Mouse (Mus musculus) embryonic facial prominence, embryonic 10.5 days (tissue): ENCODE data around the gene Dapp1. TPM values are rescaled to one million over a fixed set of nuclear protein-coding genes. Genes with fewer than 3 reads are reported as not detected.
A peak's percentile ranks its signal among the peaks of the same experiment; 100 is the strongest.
"Not testable (repeated sequence)": the region's sequence is repeated elsewhere in the genome, so short reads cannot be mapped to it uniquely, and the experiment has no call there.

Experiments used
- DNase-seq: peaks from one replicate; pipeline ENCODE4 v3.0.0-alpha.2; 2017; ENCODE audit warnings: low spot score
- H3K27ac ChIP-seq: fragments of 300-500 bp; sonication (generic); replicated peaks from 2 replicates; pipeline ENCODE4 v1.5.1; 2016; ENCODE audit warnings: mild to moderate bottlenecking
- H3K27me3 ChIP-seq: fragments of 300-500 bp; sonication (generic); replicated peaks from 2 replicates; pipeline ENCODE4 v1.6.1; 2016; ENCODE audit warnings: low read depth, mild to moderate bottlenecking; ENCODE audit not compliant: poor library complexity, severe bottlenecking
- H3K36me3 ChIP-seq: fragments of 300-500 bp; sonication (generic); replicated peaks from 2 replicates; pipeline ENCODE4 v1.6.1; 2016; ENCODE audit warnings: mild to moderate bottlenecking, moderate library complexity
- H3K4me1 ChIP-seq: fragments of 300-500 bp; sonication (generic); 2 replicates; pipeline ENCODE4 v1.6.1; 2016
- H3K4me3 ChIP-seq: fragments of 300-500 bp; sonication (generic); 2 replicates; pipeline ENCODE4 v1.5.1; 2016; ENCODE audit warnings: mild to moderate bottlenecking, moderate library complexity
- H3K9me3 ChIP-seq: fragments of 300-500 bp; sonication (generic); 2 replicates; pipeline ENCODE4 v1.6.1; 2016; ENCODE audit warnings: mild to moderate bottlenecking
- WGBS: fragments of 180-500 bp; shearing (Covaris S2); methylation state at CpG from one replicate; pipeline ENCODE4 v1.1.7; 2016; 5-methylcytosine and 5-hydroxymethylcytosine counted together
- polyA plus RNA-seq: library from polyadenylated mRNA; unstranded; fragments of >200 nt; fragmentation: Nextera tagmentation; extraction: Ambion mirVana; gene quantifications from 2 replicates; pipeline ENCODE4 v1.2.1, GENCODE M21; 2016

The Dapp1 gene
- polyA plus RNA-seq, 1 experiment from 2014 or later, result 2.3 TPM

GRCm38 (mm10) chr3:137963508-137963907 is 17.8 kb downstream of the Dapp1 start:
- no peak for DNase-seq
- Histone ChIP-seq H3K27ac (no peak overlapping the region), H3K9me3 (no peaks in the 10 kb centered on the region), H3K4me3 (no peak overlapping the region), H3K27me3 (no peaks in the 10 kb centered on the region), H3K4me1 (no peaks in the 10 kb centered on the region), H3K36me3 (no peaks in the 10 kb centered on the region)
- WGBS, result 75% methylated on average over 8 of the region's 8 CpGs

GRCm38 (mm10) chr3:137961736-137962385 is 19.5 kb downstream of the Dapp1 start:
- Histone ChIP-seq H3K27ac (no peak overlapping the region), H3K4me3 (no peak overlapping the region), H3K27me3 (no peaks in the 10 kb centered on the region), H3K4me1 (no peaks in the 10 kb centered on the region), H3K36me3 (no peaks in the 10 kb centered on the region), H3K9me3 (no peaks in the 10 kb centered on the region)
- no peak for DNase-seq
- WGBS, result 66% methylated on average over 8 of the region's 8 CpGs

- 84% methylated on average over 4 of the region's 4 CpGs for WGBS
- Histone ChIP-seq H3K4me1 (peaks cover 8% of the 10 kb centered on the region), H3K4me3 (no peak overlapping the region), H3K9me3 (no peaks in the 10 kb centered on the region), H3K36me3 (no peaks in the 10 kb centered on the region), H3K27me3 (no peaks in the 10 kb centered on the region), H3K27ac (no peak overlapping the region)
- DNase-seq, result no peak
Measured at GRCm38 (mm10) chr3:137959456-137959855, 21.9 kb downstream of the Dapp1 start.

DNA sequence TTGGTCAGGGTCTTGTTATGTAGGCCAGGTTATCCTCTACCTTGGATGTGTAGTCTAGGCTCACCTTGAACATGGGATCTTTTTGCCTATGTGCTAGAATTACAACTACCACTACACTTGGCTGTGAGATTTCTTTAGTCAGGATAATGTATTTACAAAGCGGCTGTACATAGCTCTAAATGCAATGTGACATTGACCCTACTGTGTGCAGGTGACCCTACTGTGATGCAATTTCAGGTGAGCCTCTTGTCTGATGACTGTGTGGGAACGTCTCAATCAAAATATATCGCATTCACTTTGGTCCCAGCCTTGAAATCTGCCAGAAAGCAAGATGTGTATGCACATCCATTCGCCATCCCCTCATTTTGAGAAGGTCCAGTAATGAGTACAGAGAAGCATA is 23.0 kb downstream of the Dapp1 start:
- DNase-seq, result no peak

DNA sequence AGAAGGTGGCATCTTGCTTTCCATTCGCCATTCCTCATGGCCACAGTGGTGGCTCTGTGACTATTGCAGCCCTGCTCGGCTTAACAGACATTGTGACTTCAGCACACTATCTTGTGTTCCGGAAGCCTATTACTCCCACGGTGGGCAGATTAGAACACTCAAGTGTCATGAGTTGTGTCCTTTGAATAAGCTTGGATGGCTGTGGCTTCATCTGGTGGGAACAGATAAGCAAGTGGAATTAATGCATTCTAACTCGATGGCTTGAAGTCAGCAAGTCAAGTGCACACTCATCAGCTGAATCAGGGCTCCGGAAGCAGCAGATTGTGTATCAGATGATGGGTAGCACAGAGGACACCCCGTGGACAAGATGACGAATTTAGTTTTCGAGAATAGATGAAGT is 23.5 kb downstream of the Dapp1 start:
- Histone ChIP-seq H3K36me3 (no peaks in the 10 kb centered on the region), H3K4me3 (no peak overlapping the region), H3K9me3 (no peaks in the 10 kb centered on the region), H3K27me3 (no peaks in the 10 kb centered on the region), H3K4me1 (peaks cover 18% of the 10 kb centered on the region), H3K27ac (no peak overlapping the region)
- DNase-seq, result no peak
- 91% methylated on average over 9 of the region's 9 CpGs for WGBS

More for the DNA sequence above, 23.0 kb downstream of the Dapp1 start:
- 93% methylated on average over 4 of the region's 4 CpGs for WGBS
- H3K9me3 ChIP-seq, result no peaks in the 10 kb centered on the region
- H3K27me3 ChIP-seq, result no peaks in the 10 kb centered on the region
- H3K36me3 ChIP-seq, result no peaks in the 10 kb centered on the region
- H3K4me3 ChIP-seq, result no peak overlapping the region
- H3K27ac ChIP-seq, result no peak overlapping the region
- peaks cover 13% of the 10 kb centered on the region for H3K4me1 ChIP-seq

GRCm38 (mm10) chr3:137955560-137956081 is 25.7 kb downstream of the Dapp1 start:
- Histone ChIP-seq H3K27me3 (no peaks in the 10 kb centered on the region), H3K9me3 (no peaks in the 10 kb centered on the region), H3K27ac (no peak overlapping the region), H3K4me1 (peaks cover 29% of the 10 kb centered on the region), H3K36me3 (no peaks in the 10 kb centered on the region), H3K4me3 (peak overlapping the region; percentile 40; the same call in 1 of the 2 replicates)
- peak; percentile 43 for DNase-seq
- 22% methylated on average over 16 of the region's 16 CpGs for WGBS

GRCm38 (mm10) chr3:137954256-137954916 is 27.0 kb downstream of the Dapp1 start:
- H3K27ac ChIP-seq, result no peak overlapping the region
- no peaks in the 10 kb centered on the region for H3K36me3 ChIP-seq
- peaks cover 29% of the 10 kb centered on the region for H3K4me1 ChIP-seq
- no peak overlapping the region for H3K4me3 ChIP-seq
- no peaks in the 10 kb centered on the region for H3K27me3 ChIP-seq
- no peak for DNase-seq
- WGBS, result 64% methylated on average over 23 of the region's 23 CpGs
- no peaks in the 10 kb centered on the region for H3K9me3 ChIP-seq

- WGBS, result 76% methylated on average over 14 of the region's 14 CpGs
Measured at GRCm38 (mm10) chr3:137952914-137953880, 28.1 kb downstream of the Dapp1 start.

GRCm38 (mm10) chr3:137952225-137952913 is 29.0 kb downstream of the Dapp1 start:
- H3K4me3 ChIP-seq, result no peak overlapping the region
- no peaks in the 10 kb centered on the region for H3K9me3 ChIP-seq
- DNase-seq, result no peak
- WGBS, result 80% methylated on average over 4 of the region's 4 CpGs
- no peaks in the 10 kb centered on the region for H3K27me3 ChIP-seq
- 0 out of 2 replicates have a peak overlapping the region, but pooled peaks have one; percentile 30 for H3K27ac ChIP-seq
- peaks cover 29% of the 10 kb centered on the region for H3K4me1 ChIP-seq
- no peaks in the 10 kb centered on the region for H3K36me3 ChIP-seq

More at GRCm38 (mm10) chr3:137952914-137953880, 28.1 kb downstream of the Dapp1 start:
- no peaks in the 10 kb centered on the region for H3K9me3 ChIP-seq
- H3K36me3 ChIP-seq, result no peaks in the 10 kb centered on the region
- peaks cover 29% of the 10 kb centered on the region for H3K4me1 ChIP-seq
- H3K27ac ChIP-seq, result no peak overlapping the region; the same call in 1 of the 2 replicates
- peak; percentile 55 for DNase-seq
- no peaks in the 10 kb centered on the region for H3K27me3 ChIP-seq
- no peak overlapping the region for H3K4me3 ChIP-seq

DNA sequence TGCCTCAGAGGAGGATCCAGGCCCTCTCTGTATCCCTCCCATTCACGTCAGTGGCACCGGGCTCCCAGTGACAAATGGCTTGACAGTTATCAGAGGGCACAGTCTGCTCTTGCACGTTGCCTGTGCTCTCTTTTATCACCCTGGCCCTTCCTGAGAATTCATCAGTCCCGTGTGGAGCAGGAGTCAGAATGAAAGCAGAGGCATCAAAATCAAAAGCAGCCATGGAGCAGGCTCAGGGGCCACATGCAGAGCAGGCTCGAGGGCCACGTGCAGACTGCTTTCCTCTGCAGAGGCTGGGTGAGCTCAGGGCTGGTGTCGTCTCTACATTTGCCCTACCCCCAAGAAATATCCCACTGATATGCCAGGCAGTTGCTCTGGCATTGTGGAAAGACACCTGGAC is 29.5 kb downstream of the Dapp1 start:
- H3K27ac ChIP-seq, result 0 out of 2 replicates have a peak overlapping the region, but pooled peaks have one; percentile 30
- peaks cover 29% of the 10 kb centered on the region for H3K4me1 ChIP-seq
- no peaks in the 10 kb centered on the region for H3K36me3 ChIP-seq
- H3K27me3 ChIP-seq, result no peaks in the 10 kb centered on the region
- 56% methylated on average over 7 of the region's 7 CpGs for WGBS
- no peaks in the 10 kb centered on the region for H3K9me3 ChIP-seq
- no peak for DNase-seq
- no peak overlapping the region for H3K4me3 ChIP-seq

- WGBS, result 89% methylated on average over 3 of the region's 3 CpGs
- not testable (repeated sequence) for H3K36me3 ChIP-seq, H3K9me3 ChIP-seq, H3K4me3 ChIP-seq, H3K27ac ChIP-seq, DNase-seq, H3K27me3 ChIP-seq
- H3K4me1 ChIP-seq, result peaks cover 29% of the 10 kb centered on the region
Measured at GRCm38 (mm10) chr3:137951302-137951701, 30.0 kb downstream of the Dapp1 start.
